Mouse (Mus musculus) ES-E14 (cell line): Measurements from ENCODE around the gene Olfr273. TPM values are rescaled to one million over a fixed set of nuclear protein-coding genes. Genes with fewer than 3 reads are reported as not detected.

Source experiments
- DNase-seq: peaks from one replicate; pipeline ENCODE4 v3.0.0-alpha.2; 2013; ENCODE audit warnings: low read depth, low spot score
- H3K27ac ChIP-seq: 2 replicates; pipeline ENCODE4 v1.5.1; 2012; ENCODE audit warnings: low read depth, mild to moderate bottlenecking, low read length, moderate library complexity, mixed read lengths; ENCODE audit not compliant: poor library complexity, insufficient read depth, severe bottlenecking
- H3K36me3 ChIP-seq: 2 replicates; pipeline ENCODE4 v1.6.1; 2012; ENCODE audit warnings: mild to moderate bottlenecking, low read length, moderate library complexity, mixed read lengths; ENCODE audit not compliant: control insufficient read depth, poor library complexity, insufficient read depth, severe bottlenecking
- H3K4me1 ChIP-seq, 2 experiments: fragments of 150-350 bp in 1 of 2; sonication (generic) in 1 of 2; 2 replicates each; pipeline ENCODE4 v1.6.1; 2012; ENCODE audit warnings: low read length in 2 of 2, mild to moderate bottlenecking in 1 of 2, mixed read lengths in 1 of 2; ENCODE audit not compliant: control insufficient read depth in 2 of 2, insufficient read depth in 2 of 2, poor library complexity in 1 of 2
- H3K4me3 ChIP-seq, 2 experiments: fragments of 150-350 bp in 1 of 2; sonication (generic) in 1 of 2; 2 replicates each; pipeline ENCODE4 v1.5.1; 2012; ENCODE audit warnings: low read length in 2 of 2, low read depth in 1 of 2, mild to moderate bottlenecking in 1 of 2, mixed read lengths in 1 of 2; ENCODE audit not compliant: insufficient read depth in 1 of 2, poor library complexity in 1 of 2, severe bottlenecking in 1 of 2
- H3K9ac ChIP-seq: 2 replicates; pipeline ENCODE4 v1.6.1; 2012; ENCODE audit warnings: low read depth, mild to moderate bottlenecking, low read length, mixed read lengths; ENCODE audit not compliant: poor library complexity, insufficient read depth, severe bottlenecking
- H3K9me3 ChIP-seq: fragments of 150-350 bp; sonication (generic); 2 replicates; pipeline ENCODE4 v1.6.1; 2012; ENCODE audit warnings: low read depth, mild to moderate bottlenecking, low read length; ENCODE audit not compliant: control insufficient read depth, insufficient read depth
- CHD2 ChIP-seq: IDR thresholded peaks from 2 replicates; pipeline ENCODE4 v1.6.1; 2014; ENCODE audit warnings: mild to moderate bottlenecking, low read depth, low read length, inconsistent platforms
- HCFC1 ChIP-seq: IDR thresholded peaks from 2 replicates; pipeline ENCODE4 v1.6.1; 2012; ENCODE audit warnings: low read length, inconsistent platforms, borderline replicate concordance; ENCODE audit not compliant: insufficient read depth
- MAFK ChIP-seq: IDR thresholded peaks from 2 replicates; pipeline ENCODE4 v1.6.1; 2014; ENCODE audit warnings: mild to moderate bottlenecking, low read depth, low read length, inconsistent platforms; ENCODE audit not compliant: insufficient read depth
- ZC3H11A ChIP-seq: IDR thresholded peaks from 2 replicates; pipeline ENCODE4 v1.6.1; 2012; ENCODE audit warnings: low read depth, mild to moderate bottlenecking, inconsistent platforms, low read length, borderline replicate concordance
- ZNF384 ChIP-seq: IDR thresholded peaks from 2 replicates; pipeline ENCODE4 v1.6.1; 2012; ENCODE audit warnings: low read depth, low read length, inconsistent platforms
- in situ Hi-C, 2 experiments: fragments of 600-800 bp; cut with MboI; formaldehyde crosslinking; loops; one replicate each; pipeline ENCODE4 v1.15.1; 2025; ENCODE audit warnings: low sequenced_read_pairs in 2 of 2, inconsistent platforms in 1 of 2; ENCODE audit not compliant: unreplicated experiment in 2 of 2
- total RNA-seq: library from RNA; depleted of rRNA; stranded (reverse); fragments of 300-350 nt; gene quantifications from 2 replicates; pipeline ENCODE4 v1.2.3, GENCODE M21; 2012; rRNA removed

Olfr273 gene
- total RNA-seq, 1 experiment, result not detected

DNA sequence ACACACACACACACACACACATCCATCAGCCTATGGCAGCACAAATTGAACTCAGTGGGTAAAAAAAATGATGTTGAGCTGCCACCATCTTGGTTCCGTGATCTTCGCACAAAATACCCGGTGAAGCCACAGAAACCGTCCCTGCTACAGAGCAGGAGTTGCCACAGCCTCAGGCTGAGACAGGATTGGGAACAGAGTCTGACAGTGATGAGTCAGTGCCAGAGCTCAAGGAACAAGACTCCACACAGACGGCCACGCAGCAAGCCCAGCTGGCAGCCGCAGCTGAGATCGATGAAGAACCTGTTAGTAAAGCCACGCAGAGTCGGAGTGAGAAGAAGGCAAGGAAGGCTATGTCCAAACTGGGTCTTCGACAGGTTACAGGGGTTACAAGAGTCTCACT, 37.7 kb downstream of the Olfr273 start:
- TF ChIP-seq ZC3H11A, result no peak
- TF ChIP-seq MAFK, result no peak
- TF ChIP-seq HCFC1, result no peak
- no peak for TF ChIP-seq ZNF384
- TF ChIP-seq CHD2, result no peak
- no peak for DNase-seq
- H3K4me3 ChIP-seq, result no peak overlapping the region
- H3K9me3 ChIP-seq, result no peaks in the 10 kb centered on the region
- H3K27ac ChIP-seq, result no peak overlapping the region
- H3K9ac ChIP-seq, result no peak overlapping the region
- H3K4me1 ChIP-seq, result no peaks in the 10 kb centered on the region
- in situ Hi-C loops, result no loop called here
- H3K36me3 ChIP-seq, result no peaks in the 10 kb centered on the region

DNA sequence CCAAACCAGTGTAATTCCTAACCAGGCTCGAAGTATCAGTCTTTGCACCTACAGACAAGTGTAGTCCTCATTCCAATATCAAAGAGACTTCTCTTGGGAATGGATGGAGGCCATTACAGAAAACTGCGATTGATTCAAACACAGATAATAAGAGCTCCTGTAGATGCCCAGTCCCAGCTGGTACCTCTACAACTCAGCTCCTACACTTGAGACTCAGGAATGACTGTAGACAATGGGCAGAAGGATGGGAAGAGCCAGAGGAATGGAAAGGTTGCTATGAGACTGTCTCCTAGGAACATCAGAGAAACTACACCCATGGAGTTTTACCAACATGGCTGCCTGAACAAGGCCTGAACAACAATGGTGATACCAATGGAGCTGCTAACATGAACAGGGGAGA, 44.7 kb downstream of the Olfr273 start, which contains the start of gene Olfr275:
Gene Olfr275, plus strand, starts transcription at position 301 of the 400 bp plus-strand sequence.
- DNase-seq, result no peak
- H3K36me3 ChIP-seq, result no peaks in the 10 kb centered on the region
- no peak within 1 kb of the TSS for H3K4me3 ChIP-seq
- in situ Hi-C loops, result no loop called here
- H3K9ac ChIP-seq, result no peak within 1 kb of the TSS
- TF ChIP-seq HCFC1 (no peak), MAFK (no peak), ZC3H11A (no peak), ZNF384 (no peak), CHD2 (no peak)
- no peak within 1 kb of the TSS for H3K27ac ChIP-seq
- no peaks in the 10 kb centered on the region for H3K4me1 ChIP-seq
- no peaks in the 10 kb centered on the region for H3K9me3 ChIP-seq

DNA sequence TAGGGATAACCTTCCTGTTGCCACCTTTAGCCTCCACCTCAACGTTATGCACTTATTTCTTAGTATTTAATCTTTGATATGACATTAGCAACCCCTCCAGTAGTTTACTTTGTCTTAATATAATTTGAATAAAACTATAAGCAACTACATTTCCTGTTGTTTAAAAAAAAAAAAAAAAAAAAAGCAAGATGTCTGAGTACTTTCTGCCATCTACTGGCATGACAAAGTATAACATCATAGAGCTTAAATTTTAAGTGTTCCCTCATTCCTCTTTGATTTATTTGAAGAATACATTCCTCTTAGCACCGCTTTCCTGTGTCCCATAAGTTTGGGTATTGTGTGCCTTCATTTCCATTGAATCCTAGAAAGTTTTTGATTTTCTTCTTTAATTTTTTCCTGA, 47.2 kb downstream of the Olfr273 start:
- in situ Hi-C loops, result no loop called here
- H3K4me1 ChIP-seq, result no peaks in the 10 kb centered on the region
- no peak overlapping the region for H3K9ac ChIP-seq
- no peak overlapping the region for H3K27ac ChIP-seq
- no peak for TF ChIP-seq ZC3H11A
- peak; percentile 97 for TF ChIP-seq ZNF384
- no peak for TF ChIP-seq CHD2
- no peaks in the 10 kb centered on the region for H3K9me3 ChIP-seq
- H3K36me3 ChIP-seq, result no peaks in the 10 kb centered on the region
- no peak overlapping the region for H3K4me3 ChIP-seq
- DNase-seq, result no peak

Other genes starting within 250 kb of the Olfr273 start
- gene Olfr275, start 44.6 kb downstream of the Olfr273 start, total RNA-seq, result not detected in 2 replicates
- not detected in 2 replicates for gene Olfr272, start 59.9 kb upstream of the Olfr273 start, total RNA-seq
- gene Olfr270, start 105.3 kb upstream of the Olfr273 start, total RNA-seq, result not detected in 2 replicates
- not detected in 2 replicates for gene Nipsnap3a, start 130.0 kb upstream of the Olfr273 start, total RNA-seq
- 22.8 and 26.1 TPM in 2 replicates for gene Nipsnap3b, start 152.6 kb upstream of the Olfr273 start, total RNA-seq